Mouse (Mus musculus): ENCODE results near the gene Rpap3.

The Rpap3 gene

DNA sequence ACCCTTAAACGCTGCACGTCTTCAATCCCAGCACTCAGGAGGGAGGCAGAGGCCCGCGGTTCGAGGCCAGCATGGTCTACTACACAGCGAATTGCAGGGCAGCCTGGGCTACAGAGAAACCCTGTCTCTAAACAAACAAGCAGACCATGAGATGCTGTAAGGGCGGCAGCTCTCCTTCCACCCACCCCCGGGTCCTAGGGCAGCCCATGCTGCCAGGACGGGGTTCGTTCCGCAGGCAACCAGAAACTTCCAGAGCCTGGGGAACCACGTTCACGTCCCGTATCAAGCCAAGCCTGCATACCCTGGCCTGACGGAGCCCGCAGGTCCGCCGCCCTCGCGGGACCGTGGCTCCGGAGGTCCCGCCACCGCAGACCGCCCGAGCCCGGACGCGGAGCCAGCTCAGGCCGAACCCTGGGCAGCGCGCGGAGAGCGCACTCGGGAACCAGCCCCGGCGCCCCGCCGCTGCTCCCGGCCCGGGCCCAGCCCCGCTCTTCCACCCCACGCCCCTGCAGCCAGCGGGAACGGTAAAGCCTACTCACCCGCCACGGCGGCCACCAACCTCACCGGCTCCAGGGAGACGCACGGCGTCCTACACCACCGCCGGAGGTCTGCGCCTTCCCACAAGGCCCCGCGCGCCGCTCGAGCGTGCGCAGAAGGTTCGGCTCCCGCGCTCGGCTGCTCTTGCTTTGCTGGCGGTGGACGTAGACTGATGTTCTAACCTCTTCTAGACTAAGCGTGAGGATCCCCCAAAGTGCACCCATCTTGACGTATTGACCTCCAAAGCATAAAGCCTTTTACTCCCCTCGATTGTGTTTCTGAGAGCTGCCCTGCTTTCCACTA, at the start of gene Rpap3:
Rpap3 (minus strand) TSS at position 615 of the 840 bp plus-strand sequence.
- peak; percentile 81 for DNase-seq

DNA sequence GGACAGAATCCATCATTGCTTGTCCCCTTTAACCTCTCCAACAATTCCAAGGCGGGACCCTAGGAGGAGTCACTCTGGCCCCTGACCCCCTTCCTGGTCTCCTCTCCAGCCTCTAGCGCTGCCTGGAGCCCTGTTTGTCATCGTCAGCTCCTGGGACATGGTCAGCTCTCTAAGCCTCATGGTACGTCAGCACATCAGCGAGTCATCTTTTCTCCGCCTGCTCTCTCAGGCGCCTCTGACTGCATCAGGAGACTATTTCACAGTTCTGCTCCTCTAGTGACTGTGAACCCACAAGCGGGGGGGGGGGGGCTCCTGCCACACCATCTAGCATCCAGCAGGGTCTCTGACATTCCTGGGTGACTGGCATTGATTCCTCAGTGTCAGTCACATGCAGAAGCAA, 49.7 kb upstream of the Rpap3 start:
- no peak for DNase-seq

DNA sequence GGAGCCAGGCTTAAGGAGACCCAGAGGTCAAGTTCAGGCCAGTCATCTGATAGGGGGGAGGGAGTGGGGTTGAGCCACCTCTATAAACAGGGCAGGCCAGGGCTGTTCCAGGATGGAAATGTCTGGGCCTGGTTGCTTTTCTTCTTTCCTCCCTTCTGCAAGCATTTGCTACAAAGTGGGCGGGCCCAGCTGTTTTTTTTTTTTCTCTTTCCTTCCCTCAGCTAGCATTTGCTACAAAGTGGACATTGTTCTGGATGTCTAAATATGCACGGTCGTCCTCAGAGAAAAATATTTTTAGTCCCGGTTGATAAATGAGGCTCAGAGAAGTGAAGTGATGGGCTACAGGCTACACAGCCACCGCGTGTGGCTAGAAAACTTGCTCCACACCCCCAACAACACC, 48.9 kb upstream of the Rpap3 start:
- peak; percentile 39 for DNase-seq

DNA sequence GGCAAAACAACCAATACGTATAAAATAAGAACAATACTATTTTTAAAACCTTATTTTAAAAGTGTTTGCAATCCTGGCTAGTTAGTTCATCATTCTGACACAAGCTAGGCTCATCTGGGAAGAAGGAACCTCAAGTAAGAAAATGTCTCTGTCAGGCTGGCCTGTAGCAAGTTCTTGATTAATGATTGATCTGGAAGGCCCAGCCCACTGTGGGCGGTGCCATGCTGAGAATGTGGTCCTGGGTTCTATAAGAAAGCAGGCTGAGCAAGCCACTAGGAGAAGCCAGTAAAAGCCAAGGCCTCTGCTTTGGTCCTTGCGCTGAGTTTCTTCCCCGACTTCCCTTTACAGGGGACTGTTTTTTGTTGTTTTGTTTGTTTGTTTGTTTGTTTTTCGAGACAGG, 46.9 kb upstream of the Rpap3 start:
- DNase-seq: peak; percentile 50

DNA sequence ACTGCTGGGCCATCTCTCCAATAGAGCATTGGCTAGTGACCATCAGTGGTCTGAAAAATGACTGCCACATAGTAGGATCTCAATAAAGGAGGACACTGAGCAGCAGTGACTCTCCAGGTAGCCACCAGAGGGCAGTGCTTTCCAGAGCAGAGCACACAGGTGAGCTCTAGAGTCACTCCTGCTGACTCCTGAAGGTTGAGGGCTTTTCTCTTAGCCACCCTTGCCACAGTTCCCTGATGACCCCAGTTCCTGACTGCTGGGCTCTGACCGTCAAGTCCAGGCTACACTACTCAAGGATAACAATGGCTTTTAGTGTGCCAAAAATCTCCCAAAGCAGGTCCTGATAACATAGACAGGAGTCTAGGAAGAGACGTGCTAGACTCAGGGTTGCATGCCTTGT, 46.1 kb upstream of the Rpap3 start:
- DNase-seq: peak; percentile 30

DNA sequence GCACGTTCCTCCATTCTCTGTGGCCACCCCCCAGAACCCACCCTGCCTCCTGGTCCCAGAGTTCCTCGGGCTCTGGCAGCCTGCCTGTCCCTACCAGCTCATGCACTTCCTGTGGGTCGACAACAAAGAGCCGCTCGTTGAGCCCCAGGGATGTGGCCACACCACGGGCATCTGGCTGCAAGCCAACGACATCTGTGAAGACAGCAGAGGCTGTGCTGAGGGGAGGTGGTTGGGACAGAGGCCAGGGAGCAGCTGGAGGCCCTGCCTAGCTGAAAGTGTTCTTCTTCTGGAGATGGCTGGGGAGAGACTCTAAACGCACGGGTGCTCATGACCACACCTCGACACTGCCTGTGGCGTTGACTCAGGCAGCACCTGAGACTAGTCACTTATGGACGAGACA, 45.1 kb upstream of the Rpap3 start:
- DNase-seq: peak; percentile 82

DNA sequence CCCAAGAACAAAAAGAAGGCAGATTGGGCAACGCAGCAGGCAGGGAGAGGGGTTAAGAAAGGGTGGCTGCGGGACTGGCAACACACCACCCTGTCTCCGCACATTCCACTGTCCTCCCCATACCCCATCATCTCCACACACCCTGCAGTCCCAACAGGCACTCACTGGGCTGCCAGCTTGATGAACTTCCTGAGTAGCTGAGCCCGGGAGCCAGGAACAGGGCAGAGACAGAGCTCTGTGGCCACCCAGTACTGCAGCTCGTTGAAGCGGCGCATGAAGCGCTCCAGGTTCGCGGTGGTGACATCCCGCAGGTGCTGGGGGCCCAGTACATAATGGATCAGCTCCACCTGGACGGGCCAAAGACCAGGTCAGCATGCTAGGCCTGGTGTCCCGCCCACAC, 44.2 kb upstream of the Rpap3 start:
- DNase-seq: no peak

DNA sequence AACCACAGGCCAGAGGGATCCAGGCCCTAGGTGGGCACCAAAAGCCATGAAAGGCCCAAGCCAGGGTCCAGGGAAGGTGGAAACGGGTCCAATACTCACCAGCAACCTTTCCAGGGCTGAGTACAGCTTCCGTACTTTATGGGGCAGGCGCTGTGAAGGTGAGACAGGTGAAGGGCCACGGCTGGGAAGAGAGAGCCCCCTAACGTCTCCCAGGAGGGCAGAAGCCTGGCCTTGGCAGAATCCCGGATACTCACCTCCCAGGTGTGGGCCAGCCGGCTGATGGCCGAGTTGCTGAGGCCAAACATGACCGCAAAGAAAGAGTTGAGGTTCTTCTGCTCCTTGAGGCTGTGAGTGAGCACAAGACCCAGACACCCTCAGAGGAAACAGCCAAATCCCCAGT, 43.8 kb upstream of the Rpap3 start:
- no peak for DNase-seq

DNA sequence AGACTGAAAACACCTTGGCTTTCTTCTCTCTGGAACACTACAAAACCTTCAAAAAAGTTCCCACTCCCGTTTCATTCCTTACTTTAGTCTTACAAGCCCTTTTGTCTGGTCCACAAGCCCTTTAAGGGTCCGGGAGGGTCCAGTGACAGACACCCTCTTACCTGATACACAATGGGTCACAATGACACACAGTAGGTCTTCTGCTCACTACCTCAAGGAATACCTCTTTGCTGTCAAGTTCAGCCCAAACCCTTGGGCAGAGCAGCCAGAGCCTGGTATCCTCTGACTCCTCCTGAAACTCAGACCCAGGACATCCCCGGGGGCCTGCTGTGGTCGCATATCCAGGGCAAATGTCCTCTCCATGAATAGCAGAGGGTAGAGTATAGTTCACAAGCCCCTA, 43.3 kb upstream of the Rpap3 start:
- DNase-seq: no peak

DNA sequence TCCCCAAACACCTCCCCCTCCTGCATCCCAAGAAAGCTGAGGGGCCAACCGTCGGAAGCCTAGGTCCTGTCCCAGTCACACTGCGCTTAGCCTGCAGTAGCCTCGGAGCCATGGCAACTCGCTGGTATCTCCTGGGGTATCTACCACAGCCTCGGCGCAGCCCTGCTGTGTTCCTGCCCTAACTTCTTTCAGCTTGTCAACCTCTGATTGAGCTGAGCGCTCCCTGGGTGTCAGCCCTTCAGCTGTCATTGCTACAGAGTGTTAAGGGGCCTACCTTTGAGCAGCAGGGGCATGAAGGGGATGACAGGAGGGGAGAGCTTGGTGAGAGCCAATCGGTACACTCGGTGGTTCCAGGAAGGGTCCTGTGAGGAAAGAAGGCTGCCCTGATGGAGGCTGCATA, 42.7 kb upstream of the Rpap3 start:
- DNase-seq: no peak

DNA sequence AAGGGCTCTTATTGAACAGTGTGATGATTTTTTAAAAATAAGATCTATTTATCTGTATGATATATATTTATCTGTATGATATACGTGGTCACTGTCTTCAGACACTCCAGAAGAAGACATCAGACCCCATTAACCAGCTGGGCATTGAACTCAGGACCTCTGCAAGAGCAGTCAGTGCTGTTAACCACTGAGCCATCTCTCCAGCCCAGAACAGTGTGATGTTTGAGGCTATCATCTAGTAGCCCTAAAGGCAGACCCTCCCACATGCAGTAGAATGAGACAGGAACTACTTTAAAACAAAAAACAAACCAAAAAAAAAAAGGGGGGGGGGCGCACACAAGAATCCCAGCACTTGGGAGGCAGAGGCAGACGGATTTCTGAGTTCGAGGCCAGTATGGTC, 41.9 kb upstream of the Rpap3 start:
- DNase-seq: no peak

DNA sequence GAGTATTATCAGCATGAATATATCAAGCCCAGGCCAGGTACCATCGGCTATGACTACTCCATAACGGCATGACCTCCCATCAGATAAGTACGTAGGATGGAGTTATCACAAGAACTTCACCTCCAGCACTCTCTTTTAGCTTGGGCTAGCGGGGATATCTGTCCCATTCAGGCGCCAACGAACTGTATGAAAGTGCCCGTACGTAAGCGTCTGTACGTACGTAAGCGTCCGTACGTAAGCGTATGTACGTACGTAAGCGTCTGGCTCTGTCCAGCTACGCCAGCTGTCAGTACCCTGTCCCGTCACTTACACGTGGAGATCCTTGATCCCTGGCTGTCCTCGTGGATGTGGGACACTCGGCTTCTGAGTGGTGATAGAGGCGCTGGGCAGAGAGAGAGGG, 41.1 kb upstream of the Rpap3 start:
- DNase-seq: no peak

DNA sequence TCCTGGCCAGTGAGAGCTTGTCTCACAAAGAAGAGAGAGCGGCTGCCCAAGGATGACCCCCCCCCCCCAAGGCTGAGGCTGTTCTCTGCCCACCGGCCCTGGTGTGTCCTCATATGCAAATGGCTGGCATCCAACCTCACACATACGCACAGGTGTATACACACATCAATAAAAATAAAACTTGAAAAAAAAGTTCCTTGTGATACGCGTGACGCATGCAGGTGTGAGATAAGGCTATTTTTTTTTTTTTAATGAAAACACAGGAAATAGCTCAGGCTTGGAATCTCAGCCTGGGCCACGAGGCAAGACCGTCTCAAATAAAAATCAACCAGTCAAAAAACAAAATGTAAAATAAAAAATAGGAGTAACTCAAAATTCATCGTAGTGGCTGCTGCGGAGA, 40.7 kb upstream of the Rpap3 start:
- no peak for DNase-seq

DNA sequence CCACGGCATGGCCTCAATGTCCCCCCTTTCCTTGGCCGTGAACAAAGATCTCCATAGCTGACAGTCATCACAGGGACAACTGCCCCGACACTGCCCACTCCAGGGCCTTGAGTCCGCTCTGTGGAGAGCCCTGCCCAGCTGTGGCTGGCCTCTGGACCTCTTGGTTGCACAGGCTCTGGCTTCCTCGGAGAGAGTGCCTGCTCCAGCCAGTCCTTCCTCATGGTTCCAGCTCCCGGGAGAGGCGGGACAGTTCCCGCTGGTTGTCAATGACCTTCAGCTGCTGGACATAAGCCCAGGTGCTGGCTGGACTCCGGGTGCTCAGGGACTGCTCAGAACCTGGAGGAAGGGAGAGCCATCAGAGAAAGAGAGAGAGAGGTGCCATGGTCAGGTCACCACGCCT, 39.7 kb upstream of the Rpap3 start:
- DNase-seq: peak; percentile 91

DNA sequence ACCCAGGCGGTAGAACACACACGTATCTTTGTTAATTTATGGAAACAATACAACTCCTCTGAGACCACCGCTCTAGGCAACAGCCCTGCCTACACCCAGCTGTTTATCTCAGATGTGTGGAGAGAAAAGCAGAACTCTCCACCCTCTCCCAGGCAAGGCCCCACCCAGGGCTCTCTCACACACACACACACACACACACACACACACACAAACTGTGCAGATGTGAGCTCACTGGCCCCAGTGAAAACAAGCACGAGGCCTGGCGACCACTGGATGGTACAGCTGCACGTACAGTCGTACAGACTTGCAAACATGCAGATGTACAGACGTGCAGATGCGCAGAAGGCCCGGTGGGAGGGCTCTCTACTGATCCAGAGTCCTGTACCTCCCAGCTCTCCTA, 39.3 kb upstream of the Rpap3 start:
- DNase-seq: no peak

DNA sequence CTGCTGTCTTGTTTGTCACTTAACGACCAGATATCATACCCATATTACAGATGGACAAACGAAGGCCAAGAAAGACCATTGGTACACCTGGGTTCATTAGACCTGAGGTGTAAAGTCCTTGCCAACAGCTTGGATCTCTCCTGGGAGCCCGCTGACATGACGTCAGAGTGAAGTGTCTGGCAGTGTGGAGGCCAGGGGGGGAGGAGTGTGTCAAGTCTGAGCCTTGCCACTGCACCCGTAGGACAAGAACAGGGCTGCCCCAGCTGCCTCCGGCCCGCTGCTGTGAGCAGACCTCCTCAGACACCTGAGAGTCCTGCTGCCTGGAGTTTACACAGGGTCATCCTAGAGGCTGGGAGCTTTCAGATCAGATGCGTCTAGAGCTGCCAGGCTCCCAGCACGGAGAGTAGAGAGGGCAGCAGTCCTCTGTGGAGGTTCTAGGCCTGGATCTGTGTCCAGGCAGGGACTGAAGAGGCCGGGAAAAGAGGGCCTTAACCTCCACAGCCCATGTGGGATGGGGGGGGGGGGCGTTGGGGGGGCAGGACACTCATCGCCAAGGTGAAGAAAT, 38.4 kb upstream of the Rpap3 start:
- no peak for DNase-seq

DNA sequence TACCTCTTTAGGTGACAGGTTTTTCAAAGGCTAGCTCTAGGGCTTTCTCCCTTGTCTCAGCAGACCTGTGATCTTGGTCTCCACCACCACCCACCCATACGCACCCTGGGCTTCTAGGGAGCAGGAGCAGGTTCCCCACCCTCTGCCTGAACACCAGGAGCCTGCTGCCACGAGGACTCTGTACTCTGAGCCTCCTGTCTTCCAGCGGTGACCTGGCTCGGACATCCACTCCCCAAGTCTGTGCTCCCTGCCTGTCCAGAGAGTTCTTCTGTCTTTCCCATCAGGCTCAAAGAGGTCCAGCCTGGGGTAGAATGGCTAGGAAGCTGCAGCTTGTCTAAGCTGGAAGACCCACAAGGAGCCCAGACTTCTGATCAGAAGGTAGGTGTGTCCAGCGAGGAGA, 37.6 kb upstream of the Rpap3 start:
- peak; percentile 50 for DNase-seq

DNA sequence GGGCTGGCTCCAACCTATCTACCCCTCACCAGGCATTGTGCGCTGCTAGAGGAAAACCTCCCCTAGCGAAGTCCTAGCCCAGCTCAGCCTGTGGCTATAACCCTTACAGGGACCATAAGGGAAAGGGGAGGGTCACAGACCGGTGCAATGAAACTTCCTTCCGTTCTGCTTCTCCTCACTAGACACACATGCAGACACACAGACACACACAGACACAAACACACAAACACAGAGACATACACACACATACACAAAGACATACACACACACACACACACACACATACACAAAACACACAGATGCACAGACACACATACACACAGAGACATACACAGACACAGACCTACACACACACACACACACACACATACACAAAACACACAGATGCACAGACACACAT, 37.0 kb upstream of the Rpap3 start:
- no peak for DNase-seq

DNA sequence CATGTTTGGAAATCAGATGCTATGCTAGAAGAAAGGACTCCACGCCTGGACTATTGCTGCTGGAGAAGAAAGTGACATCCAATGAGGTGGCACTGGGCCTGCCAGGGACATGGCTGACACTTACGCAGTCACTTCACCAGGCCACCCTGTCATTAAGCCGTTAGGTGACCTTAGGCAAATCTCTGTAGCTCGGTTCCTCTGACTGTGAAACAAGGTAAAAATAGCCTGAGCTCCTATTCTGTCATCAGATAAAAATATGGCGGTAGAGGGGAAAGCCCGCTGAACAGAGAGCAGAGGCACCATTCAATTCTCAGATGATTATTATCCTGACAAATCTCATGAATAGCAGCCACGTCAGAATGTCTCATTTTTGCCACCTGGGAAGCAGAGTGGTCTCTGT, 36.4 kb upstream of the Rpap3 start:
- DNase-seq: no peak

DNA sequence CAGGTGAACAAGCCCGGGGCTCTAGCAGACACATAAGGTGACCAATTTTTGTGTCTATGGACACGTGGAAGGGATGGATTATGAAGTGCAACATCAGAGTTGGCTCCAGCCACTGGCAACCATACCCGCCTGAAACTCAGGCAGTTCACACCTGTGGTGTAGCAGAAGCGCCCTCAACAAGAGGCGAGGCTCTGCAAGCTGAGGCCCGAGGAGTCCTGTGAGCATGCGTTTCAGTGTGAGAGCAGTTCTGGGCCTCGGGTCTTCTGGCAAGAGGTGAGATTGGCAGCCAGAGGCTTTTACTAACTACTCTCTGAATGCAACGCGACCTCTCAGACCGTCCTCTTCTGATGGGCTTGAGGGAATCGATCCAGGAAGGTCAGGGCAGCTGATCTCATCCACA, 36.0 kb upstream of the Rpap3 start:
- DNase-seq: no peak

DNA sequence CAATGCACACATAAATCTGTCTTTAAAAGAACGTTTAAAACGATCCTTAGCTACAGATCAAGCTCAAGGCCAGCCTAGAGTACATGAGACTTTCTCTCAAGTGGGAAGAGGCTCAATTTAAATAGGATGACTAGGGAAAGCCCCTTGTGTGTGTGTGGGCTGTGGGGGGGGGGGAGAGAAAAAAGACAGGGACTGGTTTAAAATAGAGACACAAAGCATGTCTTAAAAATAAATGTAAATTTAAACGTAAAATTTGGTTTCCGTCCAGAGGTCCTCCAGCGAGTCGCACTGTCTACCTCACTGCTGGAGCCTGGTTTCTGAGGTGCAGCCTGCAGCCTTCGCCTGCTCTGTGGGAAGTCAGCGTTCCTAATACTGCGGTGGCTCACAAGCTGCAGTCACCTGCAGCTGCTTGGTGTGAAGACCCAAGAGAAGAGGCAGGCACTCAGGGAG, 34.7 kb upstream of the Rpap3 start:
- DNase-seq: no peak

DNA sequence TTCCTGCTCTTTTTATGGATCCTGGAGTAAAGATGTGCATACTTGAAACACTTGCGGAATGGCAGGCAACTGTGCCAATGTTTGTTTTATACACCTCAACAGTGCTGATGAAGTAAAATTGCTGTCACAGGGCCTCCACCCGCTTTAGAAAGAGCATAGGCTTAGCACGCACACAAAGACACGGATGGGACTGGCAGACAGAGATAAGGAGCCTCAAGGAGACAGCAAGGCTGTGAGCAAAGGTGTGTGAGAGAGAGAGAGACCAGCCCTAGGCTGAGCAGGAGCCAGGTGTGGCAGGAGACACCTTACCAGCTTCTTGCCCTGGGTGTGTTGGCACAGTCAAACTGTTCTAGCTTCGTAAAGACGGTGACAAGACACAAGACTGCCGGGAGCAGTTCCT, 33.3 kb upstream of the Rpap3 start:
- no peak for DNase-seq

DNA sequence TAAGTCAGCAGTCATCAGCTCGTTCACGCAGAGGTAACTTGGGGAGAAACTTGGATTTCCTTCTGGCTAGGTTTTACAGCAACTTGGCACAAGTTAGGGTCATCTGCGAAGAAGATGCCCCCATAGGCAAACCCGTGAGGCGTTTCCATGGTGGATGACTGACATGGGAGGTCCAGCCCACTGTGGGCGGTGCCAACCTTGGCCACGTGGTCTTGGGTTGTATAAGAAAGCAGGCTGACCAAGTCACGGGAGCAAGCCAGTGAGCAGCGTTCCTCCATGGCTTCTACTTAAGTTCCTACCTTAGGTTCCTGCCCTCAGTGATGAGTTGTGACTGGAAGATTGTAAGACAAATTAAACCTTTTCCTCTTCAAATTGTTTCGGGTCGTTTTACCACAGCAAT, 26.4 kb upstream of the Rpap3 start:
- no peak for DNase-seq

DNA sequence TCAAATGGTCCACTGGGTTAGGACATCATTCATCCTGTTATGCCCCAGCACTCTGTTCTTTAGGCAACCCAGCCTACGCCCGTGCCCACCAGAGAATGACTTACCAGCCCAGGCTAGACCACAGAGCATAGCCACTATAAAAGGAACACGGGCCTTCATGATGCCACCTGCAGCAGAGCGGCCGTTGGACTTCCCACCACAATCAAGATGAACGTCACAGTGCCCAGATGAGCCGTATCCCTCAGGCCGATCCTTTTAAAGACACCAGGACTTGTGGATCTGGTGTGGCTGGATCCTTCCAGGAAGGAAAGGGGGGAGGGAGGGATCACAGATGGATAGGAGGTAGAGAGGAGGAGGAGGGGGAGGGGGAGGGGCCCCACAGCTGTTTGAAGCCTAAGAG, 25.5 kb upstream of the Rpap3 start, which contains the start of gene Endou:
Endou (minus strand) TSS at position 229 of the 400 bp plus-strand sequence.
- no peak for DNase-seq

DNA sequence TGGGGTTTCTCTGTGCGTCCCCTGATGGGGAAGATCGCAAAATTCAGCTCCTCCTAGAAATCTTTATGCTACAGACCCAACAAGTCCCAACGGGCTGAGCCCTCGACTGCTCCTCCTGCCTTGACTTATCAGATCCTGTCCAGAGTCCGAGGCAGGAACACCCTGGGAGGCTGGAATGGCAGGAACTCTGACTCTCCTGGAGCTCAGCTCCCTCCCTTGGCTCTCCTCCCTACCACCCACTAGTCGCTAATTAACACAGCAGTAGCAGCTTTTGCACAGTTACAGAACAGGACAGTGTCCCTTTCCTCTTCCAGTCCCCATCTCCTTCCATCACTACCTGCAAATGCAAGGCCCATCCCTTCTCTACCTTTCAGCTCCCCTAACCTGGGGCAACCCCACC, 24.7 kb upstream of the Rpap3 start:
- peak; percentile 80 for DNase-seq

All from kidney, adult 11 months (tissue).